Comparison of ENCODE assay signal across 26 mouse cellular contexts in the genomic region with DNA sequence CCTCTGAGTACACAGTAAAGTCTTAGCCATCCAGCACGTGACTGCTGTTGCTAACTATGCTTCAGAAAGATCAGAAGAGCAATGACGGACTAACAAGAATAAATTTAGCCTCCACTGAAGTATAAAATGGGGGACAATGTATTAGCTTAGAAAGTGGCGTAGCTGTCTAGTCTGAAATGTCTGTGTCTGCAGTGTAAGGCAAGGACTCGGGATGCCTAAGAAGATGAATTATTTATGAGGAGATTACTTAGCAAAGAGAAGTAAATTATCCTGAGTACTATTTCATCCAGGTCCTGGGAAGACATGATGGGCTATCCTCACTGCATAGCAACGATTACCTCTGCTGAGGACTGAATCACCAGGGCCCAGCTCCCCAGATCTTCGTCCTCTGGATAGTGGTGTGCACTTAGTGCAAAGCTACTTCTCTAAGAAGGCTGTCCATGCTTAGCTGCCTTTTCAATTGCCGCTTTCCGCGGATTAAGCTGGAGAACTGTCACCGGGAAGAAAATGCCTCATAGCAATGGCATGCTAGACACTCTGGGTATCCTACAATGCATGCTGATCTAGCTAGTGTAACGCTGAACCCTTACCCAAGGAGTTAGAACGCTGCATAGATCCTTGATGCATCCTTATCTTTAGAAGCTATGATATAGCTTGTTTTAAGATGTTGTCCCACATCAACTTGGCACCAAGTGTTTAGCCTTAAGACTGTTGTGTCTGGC. TPM values are rescaled to one million over a fixed set of nuclear protein-coding genes. Genes with fewer than 3 reads are reported as not detected.
DNase-seq lines count a peak whose midpoint lies in the region; ATAC-seq and TF ChIP-seq lines count a peak whose summit lies in the region.
"Had no signal": no experiment of that assay in that cellular context is flagged by ENCODE, and none has a peak within 500 bp of the region (broad histone marks: within the 10 kb centered on the region; RNA-seq: fewer than 3 reads in every experiment).

No protein-coding gene starts in this region.

- H3K27ac ChIP-seq in forebrain, embryonic 13.5 days = no peak overlapping the region
- no peak overlapping the region for H3K27ac ChIP-seq in forebrain, embryonic 11.5 days (ENCODE audit: low read depth, low read length)
- no peak overlapping the region for H3K27ac ChIP-seq in hindbrain, embryonic 16.5 days (ENCODE audit: low read depth, low read length)
- no peak overlapping the region for H3K27ac ChIP-seq in hindbrain, embryonic 12.5 days
- no peak overlapping the region for H3K27ac ChIP-seq in midbrain, embryonic 11.5 days (ENCODE audit: low read depth, low read length)
- no peak overlapping the region for H3K27ac ChIP-seq in midbrain, postnatal 0 days (ENCODE audit: low read depth, low read length)
- H3K27ac ChIP-seq: heart, embryonic 13.5 days; limb, embryonic 15.5 days; liver, embryonic 14.5 days had no signal

- ATAC-seq in forebrain, embryonic 13.5 days = peak; percentile 31; the same call in 1 of the 2 replicates
- no peak; the same call in 1 of the 2 replicates for ATAC-seq in forebrain, embryonic 11.5 days (replicated peaks; ENCODE audit: low FRiP score)
- peak; percentile 51; the same call in 1 of the 2 replicates for ATAC-seq in hindbrain, embryonic 16.5 days
- ATAC-seq in hindbrain, embryonic 12.5 days (ENCODE audit: low FRiP score) = no peak; the same call in 1 of the 2 replicates
- ATAC-seq in midbrain, embryonic 11.5 days (ENCODE audit: low FRiP score) = peak; percentile 70
- peak; percentile 45; the same call in 1 of the 2 replicates for ATAC-seq in midbrain, postnatal 0 days (ENCODE audit: low FRiP score)

- no peak overlapping the region for H3K4me3 ChIP-seq in forebrain, embryonic 13.5 days
- no peak overlapping the region for H3K4me3 ChIP-seq in forebrain, embryonic 11.5 days (ENCODE audit: low read depth, low read length)
- no peak overlapping the region for H3K4me3 ChIP-seq in hindbrain, embryonic 16.5 days (ENCODE audit: low read length)
- H3K4me3 ChIP-seq in hindbrain, embryonic 12.5 days = no peak overlapping the region
- no peak overlapping the region for H3K4me3 ChIP-seq in midbrain, embryonic 11.5 days (ENCODE audit: low read depth, low read length)
- no peak overlapping the region for H3K4me3 ChIP-seq in midbrain, postnatal 0 days (ENCODE audit: low read depth, low read length)
- H3K4me3 ChIP-seq: heart, embryonic 13.5 days; limb, embryonic 15.5 days; megakaryocyte, embryonic 14.5 days had no signal

- H3K27me3 ChIP-seq in forebrain, embryonic 13.5 days = no peaks in the 10 kb centered on the region; the same call in 1 of the 2 replicates
- no peaks in the 10 kb centered on the region for H3K27me3 ChIP-seq in forebrain, embryonic 11.5 days (ENCODE audit: control insufficient read depth, insufficient read depth, low read length)
- H3K27me3 ChIP-seq in hindbrain, embryonic 16.5 days (replicated peaks; ENCODE audit: control insufficient read depth, insufficient read depth, low read length) = no peaks in the 10 kb centered on the region
- H3K27me3 ChIP-seq in hindbrain, embryonic 12.5 days = no peaks in the 10 kb centered on the region
- H3K27me3 ChIP-seq in midbrain, embryonic 11.5 days (ENCODE audit: control insufficient read depth, insufficient read depth, low read length) = no peaks in the 10 kb centered on the region
- no peaks in the 10 kb centered on the region for H3K27me3 ChIP-seq in midbrain, postnatal 0 days (ENCODE audit: insufficient read depth, low read length)
- H3K27me3 ChIP-seq: heart, embryonic 13.5 days; limb, embryonic 15.5 days; megakaryocyte, embryonic 14.5 days had no signal

- WGBS in forebrain, embryonic 13.5 days = 67% methylated on average over 12 of the region's 12 CpGs
- WGBS in forebrain, embryonic 11.5 days = 75% methylated on average over 12 of the region's 12 CpGs
- 68% methylated on average over 12 of the region's 12 CpGs for WGBS in hindbrain, embryonic 16.5 days
- 74% methylated on average over 12 of the region's 12 CpGs for WGBS in hindbrain, embryonic 12.5 days
- WGBS in midbrain, embryonic 11.5 days = 41% methylated on average over 12 of the region's 12 CpGs
- 25% methylated on average over 12 of the region's 12 CpGs for WGBS in midbrain, postnatal 0 days

- H3K9ac ChIP-seq in forebrain, embryonic 13.5 days = no peak overlapping the region
- no peak overlapping the region for H3K9ac ChIP-seq in forebrain, embryonic 11.5 days (ENCODE audit: low read length)
- no peak overlapping the region for H3K9ac ChIP-seq in hindbrain, embryonic 16.5 days (ENCODE audit: low read depth, low read length)
- H3K9ac ChIP-seq in hindbrain, embryonic 12.5 days = no peak overlapping the region
- H3K9ac ChIP-seq in midbrain, embryonic 11.5 days (ENCODE audit: low read length) = no peak overlapping the region
- no peak overlapping the region for H3K9ac ChIP-seq in midbrain, postnatal 0 days (replicated peaks; ENCODE audit: low read length, poor library complexity, severe bottlenecking)
- H3K9ac ChIP-seq: heart, embryonic 13.5 days; limb, embryonic 15.5 days; liver, embryonic 14.5 days; lung, embryonic 14.5 days had no signal

- no peak for DNase-seq in forebrain, embryonic 11.5 days (ENCODE audit: low spot score)
- DNase-seq in midbrain, embryonic 11.5 days (ENCODE audit: low spot score, missing footprints) = peak; percentile 89
- no peak for DNase-seq in midbrain, postnatal 0 days (ENCODE audit: low spot score)
- no peak for DNase-seq in kidney, postnatal 10 days
- no peak for DNase-seq in heart, postnatal 25 days (ENCODE audit: low spot score)
- DNase-seq: gastrocnemius, postnatal 25 days had no signal

- TF ChIP-seq CTCF in midbrain, postnatal 0 days (IDR thresholded peaks at IDR 0.05) = no peak

- H3K4me2 ChIP-seq in forebrain, embryonic 13.5 days = no peak overlapping the region
- H3K4me2 ChIP-seq in forebrain, embryonic 11.5 days (ENCODE audit: low read depth, low read length, severe bottlenecking) = no peak overlapping the region
- H3K4me2 ChIP-seq in hindbrain, embryonic 16.5 days (ENCODE audit: low read length) = no peak overlapping the region
- H3K4me2 ChIP-seq in hindbrain, embryonic 12.5 days (replicated peaks) = no peak overlapping the region
- H3K4me2 ChIP-seq in midbrain, embryonic 11.5 days = no peak overlapping the region
- H3K4me2 ChIP-seq in midbrain, postnatal 0 days (ENCODE audit: low read depth, low read length, poor library complexity, severe bottlenecking) = no peak overlapping the region
- H3K4me2 ChIP-seq: heart, embryonic 13.5 days; limb, embryonic 15.5 days; lung, embryonic 14.5 days had no signal

- H3K36me3 ChIP-seq in forebrain, embryonic 13.5 days (ENCODE audit: poor library complexity, severe bottlenecking) = no peaks in the 10 kb centered on the region
- H3K36me3 ChIP-seq in forebrain, embryonic 11.5 days (ENCODE audit: control insufficient read depth, insufficient read depth, low read length) = no peaks in the 10 kb centered on the region
- no peaks in the 10 kb centered on the region for H3K36me3 ChIP-seq in hindbrain, embryonic 16.5 days (ENCODE audit: control insufficient read depth, insufficient read depth, low read length)
- H3K36me3 ChIP-seq in hindbrain, embryonic 12.5 days = no peaks in the 10 kb centered on the region
- no peaks in the 10 kb centered on the region for H3K36me3 ChIP-seq in midbrain, embryonic 11.5 days (ENCODE audit: control insufficient read depth, insufficient read depth, low read length)
- H3K36me3 ChIP-seq in midbrain, postnatal 0 days (ENCODE audit: insufficient read depth, low read length) = no peaks in the 10 kb centered on the region

- H3K4me1 ChIP-seq in forebrain, embryonic 13.5 days = no peaks in the 10 kb centered on the region; the same call in 1 of the 2 replicates
- no peaks in the 10 kb centered on the region for H3K4me1 ChIP-seq in forebrain, embryonic 11.5 days (replicated peaks; ENCODE audit: control insufficient read depth, insufficient read depth, low read length)
- no peaks in the 10 kb centered on the region for H3K4me1 ChIP-seq in hindbrain, embryonic 16.5 days (ENCODE audit: control insufficient read depth, insufficient read depth, low read depth, low read length)
- H3K4me1 ChIP-seq in hindbrain, embryonic 12.5 days = no peaks in the 10 kb centered on the region
- peaks cover 4% of the 10 kb centered on the region for H3K4me1 ChIP-seq in midbrain, embryonic 11.5 days (ENCODE audit: control insufficient read depth, insufficient read depth, low read length)
- H3K4me1 ChIP-seq in midbrain, postnatal 0 days (ENCODE audit: insufficient read depth, low read length) = no peaks in the 10 kb centered on the region
- H3K4me1 ChIP-seq: heart, embryonic 13.5 days; limb, embryonic 15.5 days had no signal

- intact Hi-C loops in heart, postnatal 25 days (cut with DNase I) = loop anchor here (1.0 to 5.0 kb wide), 3 partner anchors 36 to 217 kb away; a partner anchor contains a TSS

- H3K9me3 ChIP-seq in forebrain, embryonic 13.5 days (replicated peaks) = no peaks in the 10 kb centered on the region
- no peaks in the 10 kb centered on the region for H3K9me3 ChIP-seq in forebrain, embryonic 11.5 days (ENCODE audit: control insufficient read depth, low read length)
- no peaks in the 10 kb centered on the region for H3K9me3 ChIP-seq in hindbrain, embryonic 16.5 days (ENCODE audit: control insufficient read depth, low read length)
- no peaks in the 10 kb centered on the region for H3K9me3 ChIP-seq in hindbrain, embryonic 12.5 days (replicated peaks)
- no peaks in the 10 kb centered on the region for H3K9me3 ChIP-seq in midbrain, embryonic 11.5 days (ENCODE audit: control insufficient read depth, low read length)
- no peaks in the 10 kb centered on the region for H3K9me3 ChIP-seq in midbrain, postnatal 0 days (ENCODE audit: low read length)
- H3K9me3 ChIP-seq: heart, embryonic 13.5 days; limb, embryonic 15.5 days; megakaryocyte, embryonic 14.5 days had no signal

RNA-seq across cellular contexts. Expression of a gene that starts 22.3 kb away (rescaled TPM):
- 20.3 and 25.7 TPM in 2 replicates for polyA plus RNA-seq in forebrain, embryonic 13.5 days (2015; fragmentation: Nextera tagmentation; extraction: Ambion mirVana)
- 24.0 and 26.0 TPM in 2 replicates for polyA plus RNA-seq in forebrain, embryonic 11.5 days (2014; fragmentation: Nextera tagmentation; extraction: Ambion mirVana)
- 35.2 and 35.8 TPM in 2 replicates for polyA plus RNA-seq in hindbrain, embryonic 16.5 days (2015; fragmentation: Nextera tagmentation; extraction: Ambion mirVana)
- polyA plus RNA-seq in hindbrain, embryonic 12.5 days (2016; fragmentation: Nextera tagmentation; extraction: Ambion mirVana) = 39.6 and 44.0 TPM in 2 replicates
- polyA plus RNA-seq in midbrain, embryonic 11.5 days (2014; fragmentation: Nextera tagmentation; extraction: Ambion mirVana) = 29.2 and 31.7 TPM in 2 replicates
- total RNA-seq in midbrain, postnatal 0 days (2014; rRNA removed) = 6.2 and 17.5 TPM in 2 replicates
- polyA plus RNA-seq in midbrain, postnatal 0 days (2015; fragmentation: Nextera tagmentation; extraction: Ambion mirVana) = 26.0 and 28.8 TPM in 2 replicates
- 100 to 1,000 TPM; 328 to 331 TPM for total RNA-seq in heart, postnatal 25 days (2021)

RNA-seq across cellular contexts. Expression of a gene that starts 23.4 kb away (rescaled TPM):
- polyA plus RNA-seq in forebrain, embryonic 13.5 days (2015; fragmentation: Nextera tagmentation; extraction: Ambion mirVana) = not detected in 2 replicates
- not detected in 2 replicates for polyA plus RNA-seq in forebrain, embryonic 11.5 days (2014; fragmentation: Nextera tagmentation; extraction: Ambion mirVana)
- polyA plus RNA-seq in hindbrain, embryonic 16.5 days (2015; fragmentation: Nextera tagmentation; extraction: Ambion mirVana) = not detected in 2 replicates
- polyA plus RNA-seq in hindbrain, embryonic 12.5 days (2016; fragmentation: Nextera tagmentation; extraction: Ambion mirVana) = not detected in 2 replicates
- polyA plus RNA-seq in midbrain, embryonic 11.5 days (2014; fragmentation: Nextera tagmentation; extraction: Ambion mirVana) = not detected in 2 replicates
- total RNA-seq in midbrain, postnatal 0 days (2014; rRNA removed) = not detected in 2 replicates
- polyA plus RNA-seq in midbrain, postnatal 0 days (2015; fragmentation: Nextera tagmentation; extraction: Ambion mirVana) = not detected in 2 replicates
- not detected for total RNA-seq in heart, postnatal 25 days (2021)
- total RNA-seq: adrenal gland, postnatal 14 days; gastrocnemius, postnatal 25 days; heart, adult 18-20 months; heart, postnatal 14 days; layer of hippocampus, adult 18-20 months; layer of hippocampus, postnatal 14 days; left cerebral cortex, adult 8-10 months; left cerebral cortex, postnatal 4 days had no signal
- polyA plus RNA-seq: cortical plate, adult 2 months; embryonic facial prominence, embryonic 11.5 days; heart, embryonic 13.5 days; intestine, embryonic 14.5 days; kidney, adult 2 months; limb, embryonic 15.5 days; liver, embryonic 14.5 days; lung, embryonic 14.5 days; stomach, embryonic 14.5 days had no signal

Comparison
In these comparisons a context has a peak if more than half of its experiments do, and no peak if none do; other contexts are left out.
1. ATAC-seq: peak in forebrain, embryonic 13.5 days (single experiment), hindbrain, embryonic 16.5 days (single experiment), midbrain, embryonic 11.5 days (single experiment) and midbrain, postnatal 0 days (single experiment); none in forebrain, embryonic 11.5 days (single experiment) and hindbrain, embryonic 12.5 days (single experiment).